Mouse (Mus musculus): ENCODE results near the gene Drap1.

GRCm38 (mm10) chr19:5423561-5423960 is 1.2 kb downstream of the Drap1 start:
- no peak for TF ChIP-seq ZNF384 (IDR thresholded peaks at IDR 0.05; ENCODE audit: low read depth, low read length)
- TF ChIP-seq ZC3H11A (IDR thresholded peaks at IDR 0.05; ENCODE audit: borderline replicate concordance, low read depth, low read length) = no peak
- TF ChIP-seq MAFK (IDR thresholded peaks at IDR 0.05; ENCODE audit: insufficient read depth, low read depth, low read length) = no peak

Measured in ES-E14 (cell line).